Mouse (Mus musculus): ENCODE data around the gene Golga4.

DNA sequence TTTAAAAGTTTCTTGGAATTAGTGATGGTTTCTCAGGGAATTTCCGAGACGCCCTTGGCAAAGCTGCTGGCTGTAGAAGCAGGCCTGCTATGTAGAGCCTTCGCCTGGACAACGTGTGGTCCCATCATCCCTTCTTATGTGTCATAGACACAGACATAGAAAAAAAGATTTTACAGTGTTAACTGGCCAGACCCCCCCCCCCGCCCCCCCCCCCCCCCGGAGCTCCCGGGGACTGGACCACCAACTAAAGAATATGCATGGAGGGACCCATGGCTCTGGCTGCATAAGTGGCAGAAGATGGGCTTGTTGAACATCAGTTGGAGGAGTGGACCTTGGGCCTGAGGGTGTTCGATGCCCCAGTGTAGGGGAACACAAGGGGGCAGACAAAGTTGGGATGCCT, 11.6 kb downstream of the Golga4 start:
- TF ChIP-seq CTCF (IDR thresholded peaks at IDR 0.05; ENCODE audit: low read depth) (no peak), EP300 (IDR thresholded peaks at IDR 0.05; ENCODE audit: low read depth) (no peak)

All from heart, postnatal 0 days (tissue).